Mouse (Mus musculus): ENCODE results near the gene Nup214.

The Nup214 gene

GRCm38 (mm10) chr2:32070747-32071146 lies 96.5 kb downstream of the Nup214 start:
- DNase-seq (ENCODE audit: low spot score in 2 of 2), result no peak

- DNase-seq (ENCODE audit: low spot score in 2 of 2), result no peak
Measured at GRCm38 (mm10) chr2:32074404-32074803, 100.2 kb downstream of the Nup214 start.

GRCm38 (mm10) chr2:32075368-32075767 lies 101.1 kb downstream of the Nup214 start:
- no peak for DNase-seq (ENCODE audit: low spot score in 2 of 2)

GRCm38 (mm10) chr2:32077744-32078143 lies 103.5 kb downstream of the Nup214 start:
- DNase-seq (ENCODE audit: low spot score in 2 of 2), result no peak

- DNase-seq (ENCODE audit: low spot score in 2 of 2), result no peak
Measured at GRCm38 (mm10) chr2:32078522-32078921, 104.3 kb downstream of the Nup214 start.

GRCm38 (mm10) chr2:32079191-32079725 lies 105.0 kb downstream of the Nup214 start:
- DNase-seq (ENCODE audit: low spot score in 2 of 2), result no peak

GRCm38 (mm10) chr2:32080681-32081080 lies 106.4 kb downstream of the Nup214 start:
- DNase-seq (ENCODE audit: low spot score in 2 of 2), result no peak

- no peak for DNase-seq (ENCODE audit: low spot score in 2 of 2)
Measured at GRCm38 (mm10) chr2:32081296-32081929, 107.2 kb downstream of the Nup214 start.

- DNase-seq (ENCODE audit: low spot score in 2 of 2), result no peak
Measured at GRCm38 (mm10) chr2:32082229-32082628, 108.0 kb downstream of the Nup214 start.

- peak; percentile 25 to 39 for DNase-seq (ENCODE audit: low spot score in 2 of 2)
Measured at GRCm38 (mm10) chr2:32083159-32084011, 109.1 kb downstream of the Nup214 start.

GRCm38 (mm10) chr2:32084111-32084871 lies 110.1 kb downstream of the Nup214 start, which contains the start of gene Fam78a:
Fam78a (minus strand) TSS chr2:32084857.
- peak; percentile 39 to 40 for DNase-seq (ENCODE audit: low spot score in 2 of 2)

GRCm38 (mm10) chr2:32084872-32085199 lies 110.6 kb downstream of the Nup214 start:
- DNase-seq (ENCODE audit: low spot score in 2 of 2), result no peak

- no peak for DNase-seq (ENCODE audit: low spot score in 2 of 2)
Measured at GRCm38 (mm10) chr2:32085231-32085630, 111.0 kb downstream of the Nup214 start.

- DNase-seq (ENCODE audit: low spot score in 2 of 2), result no peak
Measured at GRCm38 (mm10) chr2:32087606-32088005, 113.4 kb downstream of the Nup214 start.

GRCm38 (mm10) chr2:32088372-32088981 lies 114.2 kb downstream of the Nup214 start:
- peak; percentile 60 to 72 for DNase-seq (ENCODE audit: low spot score in 2 of 2)

- DNase-seq (ENCODE audit: low spot score in 2 of 2), result no peak
Measured at GRCm38 (mm10) chr2:32089606-32090005, 115.4 kb downstream of the Nup214 start.

GRCm38 (mm10) chr2:32090145-32090544 lies 115.9 kb downstream of the Nup214 start:
- DNase-seq (ENCODE audit: low spot score in 2 of 2), result no peak

GRCm38 (mm10) chr2:32091956-32092355 lies 117.7 kb downstream of the Nup214 start:
- DNase-seq (ENCODE audit: low spot score in 2 of 2), result no peak

- DNase-seq (ENCODE audit: low spot score in 2 of 2), result no peak
Measured at GRCm38 (mm10) chr2:32094001-32094707, 119.9 kb downstream of the Nup214 start.

- DNase-seq (ENCODE audit: low spot score in 2 of 2), result peak; percentile 84 to 88
Measured at GRCm38 (mm10) chr2:32095351-32096121, 121.3 kb downstream of the Nup214 start, which contains the start of gene Plpp7. Plpp7 (plus strand) TSS chr2:32095528.

All from right cerebral cortex, adult 2 months (tissue).